Mouse (Mus musculus) adrenal gland, adult 18-20 months (tissue): ENCODE measurements at regions not wholly inside any gene's neighbourhood (a gene's known extent, or its start where the extent isn't known, plus 50 kb on each side); places are given as distances from the start of the nearest gene placed in this dataset.

Source experiments
- DNase-seq, 2 experiments: peaks; one replicate each; pipeline ENCODE4 v3.0.0; 2021 to 2022; ENCODE audit warnings: low spot score in 2 of 2

- DNase-seq: no peak
Measured at GRCm38 (mm10) chr12:95937705-95938104, 245.7 kb downstream of the Flrt2 start.

- no peak for DNase-seq
Measured at GRCm38 (mm10) chr12:95940465-95941012, 248.5 kb downstream of the Flrt2 start.

- no peak for DNase-seq
Measured at GRCm38 (mm10) chr12:95959786-95960504, 267.9 kb downstream of the Flrt2 start.

- DNase-seq: no peak
Measured at GRCm38 (mm10) chr12:95960505-95960871, 268.5 kb downstream of the Flrt2 start.

GRCm38 (mm10) chr12:95962817-95963216, 270.8 kb downstream of the Flrt2 start:
- no peak for DNase-seq

GRCm38 (mm10) chr12:95988669-95989288, 296.8 kb downstream of the Flrt2 start:
- DNase-seq: no peak

GRCm38 (mm10) chr12:95994963-95995362, 302.9 kb downstream of the Flrt2 start:
- no peak for DNase-seq

- DNase-seq: no peak
Measured at GRCm38 (mm10) chr12:96030180-96030579, 338.2 kb downstream of the Flrt2 start.

- no peak for DNase-seq
Measured at GRCm38 (mm10) chr12:96075365-96075764, 383.3 kb downstream of the Flrt2 start.

- no peak for DNase-seq
Measured at GRCm38 (mm10) chr12:96090995-96091394, 399.0 kb downstream of the Flrt2 start.

GRCm38 (mm10) chr12:96106254-96106653, 414.2 kb downstream of the Flrt2 start:
- no peak for DNase-seq

- DNase-seq: no peak
Measured at GRCm38 (mm10) chr12:96114727-96115379, 422.8 kb downstream of the Flrt2 start.

- DNase-seq: no peak
Measured at GRCm38 (mm10) chr12:96117553-96117952, 425.5 kb downstream of the Flrt2 start.

- DNase-seq: no peak
Measured at GRCm38 (mm10) chr12:96124156-96124931, 432.3 kb downstream of the Flrt2 start.

- DNase-seq: no peak
Measured at GRCm38 (mm10) chr12:96129870-96130454, 437.9 kb downstream of the Flrt2 start.

- DNase-seq: no peak
Measured at GRCm38 (mm10) chr12:96130796-96131512, 438.9 kb downstream of the Flrt2 start.

- no peak for DNase-seq
Measured at GRCm38 (mm10) chr12:96134136-96134535, 442.1 kb downstream of the Flrt2 start.

- no peak for DNase-seq
Measured at GRCm38 (mm10) chr12:96141748-96142147, 449.7 kb downstream of the Flrt2 start.

GRCm38 (mm10) chr12:96154095-96154494, 462.1 kb downstream of the Flrt2 start:
- no peak for DNase-seq

- DNase-seq: no peak
Measured at GRCm38 (mm10) chr12:96167551-96167950, 475.5 kb downstream of the Flrt2 start.
